Mouse (Mus musculus) right cerebral cortex, postnatal 14 days (tissue): ENCODE data around the gene Hist1h2af.

Experiments used
- DNase-seq: peaks from one replicate; pipeline ENCODE4 v3.0.0; 2022

Hist1h2af gene

GRCm38 (mm10) chr13:23515826-23516620, 17.7 kb upstream of the Hist1h2af start:
- DNase-seq, result no peak

GRCm38 (mm10) chr13:23516822-23517602, 16.7 kb upstream of the Hist1h2af start:
- DNase-seq, result peak; percentile 70

- peak; percentile 86 for DNase-seq
Observed at GRCm38 (mm10) chr13:23517603-23518294, 16.0 kb upstream of the Hist1h2af start.

- no peak for DNase-seq
Observed at GRCm38 (mm10) chr13:23518295-23518603, 15.5 kb upstream of the Hist1h2af start.

- DNase-seq, result peak; percentile 55
Observed at GRCm38 (mm10) chr13:23518885-23519284, 14.8 kb upstream of the Hist1h2af start.

GRCm38 (mm10) chr13:23519416-23519815, 14.3 kb upstream of the Hist1h2af start:
- peak; percentile 70 for DNase-seq

GRCm38 (mm10) chr13:23521703-23522102, 12.0 kb upstream of the Hist1h2af start:
- DNase-seq, result peak; percentile 65

- DNase-seq, result no peak
Observed at GRCm38 (mm10) chr13:23523976-23524375, 9.7 kb upstream of the Hist1h2af start.

- peak; percentile 57 for DNase-seq
Observed at GRCm38 (mm10) chr13:23524654-23525053, 9.1 kb upstream of the Hist1h2af start.

- no peak for DNase-seq
Observed at GRCm38 (mm10) chr13:23525901-23526300, 7.8 kb upstream of the Hist1h2af start.

- DNase-seq, result peak; percentile 85
Observed at GRCm38 (mm10) chr13:23526312-23526711, 7.4 kb upstream of the Hist1h2af start.

GRCm38 (mm10) chr13:23529005-23529404, 4.7 kb upstream of the Hist1h2af start:
- DNase-seq, result no peak

- DNase-seq, result no peak
Observed at GRCm38 (mm10) chr13:23529480-23530165, 4.1 kb upstream of the Hist1h2af start.

- peak; percentile 21 for DNase-seq
Observed at GRCm38 (mm10) chr13:23530181-23530900, 3.4 kb upstream of the Hist1h2af start.

- DNase-seq, result peak; percentile 89
Observed at GRCm38 (mm10) chr13:23530901-23531875, 2.5 kb upstream of the Hist1h2af start, which contains the start of gene Hist1h4h. Hist1h4h (plus strand) TSS chr13:23531050.

GRCm38 (mm10) chr13:23532262-23533075, 1.2 kb upstream of the Hist1h2af start:
- no peak for DNase-seq

- no peak for DNase-seq
Observed at GRCm38 (mm10) chr13:23534368-23535131, 844 bp downstream of the Hist1h2af start.

GRCm38 (mm10) chr13:23535137-23536075, 1.7 kb downstream of the Hist1h2af start, which contains the start of gene Hist1h3g:
Hist1h3g (plus strand) TSS chr13:23535422.
- peak; percentile 91 for DNase-seq
